Mouse (Mus musculus): ENCODE measurements around the gene Ccz1. TPM values are rescaled to one million over a fixed set of nuclear protein-coding genes. Genes with fewer than 3 reads are reported as not detected.
A peak's percentile ranks its signal among the peaks of the same experiment; 100 is the strongest.

The Ccz1 gene
- polyA plus RNA-seq, 1 experiment from 2014 or later: 98.1 TPM

- Histone ChIP-seq H3K4me3 (ENCODE audit: low read depth, low read length) (no peak overlapping the region), H3K9ac (replicated peaks; ENCODE audit: low read depth) (no peak overlapping the region), H3K27ac (ENCODE audit: low read length) (no peak overlapping the region), H3K4me1 (ENCODE audit: insufficient read depth, low read depth, low read length) (no peaks in the 10 kb centered on the region), H3K4me2 (replicated peaks; ENCODE audit: low read depth, low read length) (no peak overlapping the region), H3K9me3 (ENCODE audit: low read length) (no peaks in the 10 kb centered on the region), H3K27me3 (replicated peaks; ENCODE audit: insufficient read depth, low read length) (no peaks in the 10 kb centered on the region), H3K36me3 (ENCODE audit: insufficient read depth, low read length) (no peaks in the 10 kb centered on the region)
- TF ChIP-seq CTCF (IDR thresholded peaks at IDR 0.05) (no peak), EP300 (IDR thresholded peaks at IDR 0.05) (no peak)
- 78% methylated on average over 14 of the region's 14 CpGs for WGBS
- DNase-seq (ENCODE audit: low spot score): no peak
- ATAC-seq: no peak
Measured at GRCm38 (mm10) chr5:143943231-143944125, 71.2 kb downstream of the Ccz1 start.

- no peak overlapping the region; the same call in 1 of the 2 replicates for H3K4me2 ChIP-seq (replicated peaks; ENCODE audit: low read depth, low read length)
- no peak for TF ChIP-seq CTCF (IDR thresholded peaks at IDR 0.05)
- no peak for TF ChIP-seq EP300 (IDR thresholded peaks at IDR 0.05)
- 0 out of 2 replicates have a peak, but pooled peaks have one; percentile 32 for ATAC-seq
- no peaks in the 10 kb centered on the region for H3K36me3 ChIP-seq (ENCODE audit: insufficient read depth, low read length)
- no peak for DNase-seq (ENCODE audit: low spot score)
- WGBS: 17% methylated on average over 10 of the region's 10 CpGs
- H3K9me3 ChIP-seq (ENCODE audit: low read length): no peaks in the 10 kb centered on the region
- no peak overlapping the region for H3K4me3 ChIP-seq (ENCODE audit: low read depth, low read length)
- H3K9ac ChIP-seq (replicated peaks; ENCODE audit: low read depth): no peak overlapping the region
- H3K4me1 ChIP-seq (ENCODE audit: insufficient read depth, low read depth, low read length): no peaks in the 10 kb centered on the region
- no peaks in the 10 kb centered on the region for H3K27me3 ChIP-seq (replicated peaks; ENCODE audit: insufficient read depth, low read length)
- H3K27ac ChIP-seq (ENCODE audit: low read length): no peak overlapping the region
Measured at GRCm38 (mm10) chr5:143941588-143941987, 73.1 kb downstream of the Ccz1 start.

Other genes starting within 250 kb of the Ccz1 start
- 24.4 and 25.1 TPM in 2 replicates for gene Eif2ak1, start 197.1 kb downstream of the Ccz1 start, polyA plus RNA-seq (2015; fragmentation: Nextera tagmentation; extraction: Ambion mirVana)
- gene Ankrd61, start 117.2 kb downstream of the Ccz1 start, polyA plus RNA-seq (2015; fragmentation: Nextera tagmentation; extraction: Ambion mirVana): 0.16 and 0.20 TPM in 2 replicates
- gene Aimp2, start 105.0 kb downstream of the Ccz1 start, polyA plus RNA-seq (2015; fragmentation: Nextera tagmentation; extraction: Ambion mirVana): 35.7 and 37.0 TPM in 2 replicates
- gene Pms2, start 104.9 kb downstream of the Ccz1 start, polyA plus RNA-seq (2015; fragmentation: Nextera tagmentation; extraction: Ambion mirVana): 7.9 and 8.3 TPM in 2 replicates
- not detected in 2 replicates for gene Gm42421, start 86.7 kb downstream of the Ccz1 start, polyA plus RNA-seq (2015; fragmentation: Nextera tagmentation; extraction: Ambion mirVana)
- 3.0 and 3.5 TPM in 2 replicates for gene Rsph10b, start 81.8 kb downstream of the Ccz1 start, polyA plus RNA-seq (2015; fragmentation: Nextera tagmentation; extraction: Ambion mirVana)
- gene Ocm, start 11.8 kb upstream of the Ccz1 start, polyA plus RNA-seq (2015; fragmentation: Nextera tagmentation; extraction: Ambion mirVana): 0.72 and 0.95 TPM in 2 replicates
- gene Lmtk2, start 85.6 kb upstream of the Ccz1 start, polyA plus RNA-seq (2015; fragmentation: Nextera tagmentation; extraction: Ambion mirVana): 4.5 and 4.7 TPM in 2 replicates
- gene Bhlha15, start 175.4 kb upstream of the Ccz1 start, polyA plus RNA-seq (2015; fragmentation: Nextera tagmentation; extraction: Ambion mirVana): 0.20 TPM in 1 of 2 replicates, not detected in the other
- gene Tecpr1, start 208.7 kb upstream of the Ccz1 start, polyA plus RNA-seq (2015; fragmentation: Nextera tagmentation; extraction: Ambion mirVana): 34.1 and 35.0 TPM in 2 replicates
- 278 and 286 TPM in 2 replicates for gene Bri3, start 229.6 kb upstream of the Ccz1 start, polyA plus RNA-seq (2015; fragmentation: Nextera tagmentation; extraction: Ambion mirVana)

Data from lung, postnatal 0 days (tissue).